31 mouse cellular contexts compared by ENCODE assay signal in genomic region chr11:45206611-45207525, GRCm38 (mm10).
DNase-seq lines count a peak whose midpoint lies in the region; ATAC-seq lines count a peak whose summit lies in the region.
"Had no signal": no experiment of that assay in that cellular context is flagged by ENCODE, and none has a peak within 500 bp of the region (broad histone marks: within the 10 kb centered on the region; RNA-seq: fewer than 3 reads in every experiment).

No protein-coding gene starts in this region.

- no peaks in the 10 kb centered on the region for H3K27me3 ChIP-seq in embryonic facial prominence, embryonic 14.5 days (replicated peaks; ENCODE audit: control insufficient read depth, insufficient read depth, low read length)
- H3K27me3 ChIP-seq in embryonic facial prominence, embryonic 10.5 days (replicated peaks; ENCODE audit: low read depth, poor library complexity, severe bottlenecking): no peaks in the 10 kb centered on the region
- H3K27me3 ChIP-seq in limb, embryonic 13.5 days: no peaks in the 10 kb centered on the region
- H3K27me3 ChIP-seq in limb, embryonic 10.5 days (ENCODE audit: low read depth, poor library complexity, severe bottlenecking): no peaks in the 10 kb centered on the region
- H3K27me3 ChIP-seq: embryonic facial prominence, embryonic 13.5 days; forebrain, embryonic 12.5 days; hindbrain, embryonic 15.5 days; kidney, embryonic 15.5 days; limb, embryonic 12.5 days; liver, embryonic 15.5 days had no signal

- H3K9me3 ChIP-seq in embryonic facial prominence, embryonic 14.5 days (ENCODE audit: control insufficient read depth, low read length): no peaks in the 10 kb centered on the region
- H3K9me3 ChIP-seq in embryonic facial prominence, embryonic 10.5 days: no peaks in the 10 kb centered on the region
- H3K9me3 ChIP-seq in limb, embryonic 13.5 days: no peaks in the 10 kb centered on the region
- H3K9me3 ChIP-seq in limb, embryonic 10.5 days (replicated peaks): no peaks in the 10 kb centered on the region
- H3K9me3 ChIP-seq: embryonic facial prominence, embryonic 13.5 days; forebrain, embryonic 12.5 days; hindbrain, embryonic 10.5 days; hindbrain, embryonic 15.5 days; kidney, embryonic 15.5 days; limb, embryonic 12.5 days; liver, embryonic 15.5 days had no signal

- DNase-seq in embryonic facial prominence, embryonic 14.5 days (ENCODE audit: low spot score): peak; percentile 48
- no peak for DNase-seq in embryonic facial prominence, embryonic 10.5 days (ENCODE audit: low spot score)
- DNase-seq in limb, embryonic 10.5 days (ENCODE audit: low spot score): no peak
- DNase-seq in brain, adult 2 months (ENCODE audit: low read depth, low spot score): peak; percentile 6
- no peak for DNase-seq in left cerebral cortex, postnatal 10 days (ENCODE audit: extremely low spot score in 1 of 2, low spot score in 2 of 2)
- no peak for DNase-seq in frontal cortex, postnatal 25 days (ENCODE audit: low spot score in 2 of 2)
- DNase-seq: adrenal gland, adult 2 months; cerebellum, adult 11 months; cerebellum, adult 9-10 months; embryo, embryonic 11 days; forebrain, postnatal 0 days; heart, postnatal 14 days; kidney, adult 18-20 months; kidney, postnatal 4 days; lung, embryonic 14.5 days; right cerebral cortex, adult 18-20 months; spleen, adult 18-20 months; thymus, adult 18-20 months; thymus, postnatal 25 days had no signal

- H3K36me3 ChIP-seq in embryonic facial prominence, embryonic 14.5 days (ENCODE audit: control insufficient read depth, insufficient read depth, low read length): no peaks in the 10 kb centered on the region
- no peaks in the 10 kb centered on the region for H3K36me3 ChIP-seq in embryonic facial prominence, embryonic 10.5 days (replicated peaks)
- H3K36me3 ChIP-seq in limb, embryonic 13.5 days: no peaks in the 10 kb centered on the region
- no peaks in the 10 kb centered on the region for H3K36me3 ChIP-seq in limb, embryonic 10.5 days
- H3K36me3 ChIP-seq: embryonic facial prominence, embryonic 13.5 days; forebrain, embryonic 12.5 days; hindbrain, embryonic 10.5 days; hindbrain, embryonic 15.5 days; kidney, embryonic 15.5 days; limb, embryonic 12.5 days; liver, embryonic 15.5 days had no signal

- intact Hi-C loops in left cerebral cortex, postnatal 10 days (cut with DNase I): no loop called here

- no peak overlapping the region for H3K27ac ChIP-seq in embryonic facial prominence, embryonic 14.5 days (replicated peaks; ENCODE audit: low read depth, low read length)
- H3K27ac ChIP-seq in embryonic facial prominence, embryonic 10.5 days (replicated peaks): no peak overlapping the region
- H3K27ac ChIP-seq in limb, embryonic 13.5 days: no peak overlapping the region
- no peak overlapping the region for H3K27ac ChIP-seq in limb, embryonic 10.5 days
- H3K27ac ChIP-seq: embryonic facial prominence, embryonic 13.5 days; forebrain, embryonic 12.5 days; hindbrain, embryonic 10.5 days; hindbrain, embryonic 15.5 days; kidney, embryonic 15.5 days; limb, embryonic 12.5 days; liver, embryonic 15.5 days; stomach, postnatal 0 days had no signal

- no peak overlapping the region for H3K4me2 ChIP-seq in embryonic facial prominence, embryonic 14.5 days (ENCODE audit: low read depth, low read length)
- no peak overlapping the region for H3K4me2 ChIP-seq in limb, embryonic 13.5 days (replicated peaks)
- H3K4me2 ChIP-seq: embryonic facial prominence, embryonic 13.5 days; forebrain, embryonic 12.5 days; hindbrain, embryonic 15.5 days; kidney, embryonic 15.5 days; limb, embryonic 12.5 days; liver, embryonic 15.5 days; lung, embryonic 14.5 days; midbrain, embryonic 11.5 days had no signal

- WGBS in embryonic facial prominence, embryonic 14.5 days: 70% methylated on average over 8 of the region's 8 CpGs
- WGBS in embryonic facial prominence, embryonic 10.5 days: 86% methylated on average over 8 of the region's 8 CpGs
- WGBS in limb, embryonic 13.5 days: 61% methylated on average over 8 of the region's 8 CpGs
- 83% methylated on average over 8 of the region's 8 CpGs for WGBS in limb, embryonic 10.5 days

- no peak overlapping the region for H3K4me3 ChIP-seq in embryonic facial prominence, embryonic 14.5 days (ENCODE audit: low read depth, low read length)
- H3K4me3 ChIP-seq in embryonic facial prominence, embryonic 10.5 days: no peak overlapping the region
- no peak overlapping the region for H3K4me3 ChIP-seq in limb, embryonic 13.5 days
- H3K4me3 ChIP-seq in limb, embryonic 10.5 days: no peak overlapping the region
- H3K4me3 ChIP-seq: embryonic facial prominence, embryonic 13.5 days; forebrain, embryonic 12.5 days; hindbrain, embryonic 10.5 days; hindbrain, embryonic 15.5 days; kidney, embryonic 15.5 days; limb, embryonic 12.5 days; liver, embryonic 15.5 days had no signal

- H3K4me1 ChIP-seq in embryonic facial prominence, embryonic 14.5 days (ENCODE audit: control insufficient read depth, insufficient read depth, low read length): no peaks in the 10 kb centered on the region; the same call in 1 of the 2 replicates
- H3K4me1 ChIP-seq in embryonic facial prominence, embryonic 10.5 days: no peaks in the 10 kb centered on the region
- peaks cover 10% of the 10 kb centered on the region; the same call in 1 of the 2 replicates for H3K4me1 ChIP-seq in limb, embryonic 13.5 days
- no peaks in the 10 kb centered on the region for H3K4me1 ChIP-seq in limb, embryonic 10.5 days
- H3K4me1 ChIP-seq: embryonic facial prominence, embryonic 13.5 days; forebrain, embryonic 12.5 days; hindbrain, embryonic 10.5 days; hindbrain, embryonic 15.5 days; kidney, embryonic 15.5 days; limb, embryonic 12.5 days; liver, embryonic 15.5 days had no signal

- H3K9ac ChIP-seq in embryonic facial prominence, embryonic 14.5 days (ENCODE audit: low read depth, low read length): no peak overlapping the region
- no peak overlapping the region for H3K9ac ChIP-seq in limb, embryonic 13.5 days
- H3K9ac ChIP-seq: embryonic facial prominence, embryonic 13.5 days; forebrain, embryonic 12.5 days; forebrain, postnatal 0 days; hindbrain, embryonic 15.5 days; kidney, embryonic 15.5 days; limb, embryonic 12.5 days; liver, embryonic 15.5 days; lung, embryonic 14.5 days had no signal

- no peak for ATAC-seq in embryonic facial prominence, embryonic 14.5 days (ENCODE audit: low read depth)
- peak; percentile 85 for ATAC-seq in limb, embryonic 13.5 days (ENCODE audit: low FRiP score, low read depth)
- ATAC-seq: forebrain, postnatal 0 days; inflammation-experienced regulatory T-cells, adult 6 months; midbrain, embryonic 16.5 days had no signal

Comparison
In these comparisons a context has a peak if more than half of its experiments do, and no peak if none do; other contexts are left out.
1. DNase-seq: peak in embryonic facial prominence, embryonic 14.5 days (single experiment) and brain, adult 2 months (single experiment); none in embryonic facial prominence, embryonic 10.5 days (single experiment), limb, embryonic 10.5 days (single experiment), left cerebral cortex, postnatal 10 days (0 of 2) and frontal cortex, postnatal 25 days (0 of 2).